Mouse (Mus musculus): ENCODE data around the gene Tmtc2. TPM values are rescaled to one million over a fixed set of nuclear protein-coding genes. Genes with fewer than 3 reads are reported as not detected.

Tmtc2 gene
- 3.2 and 3.8 TPM in 2 replicates for polyA plus RNA-seq (2015; fragmentation: Nextera tagmentation; extraction: Ambion mirVana)

GRCm38 (mm10) chr10:105573908-105574694, at the start of gene Tmtc2:
Tmtc2 (minus strand) TSS chr10:105574451.

Data from skeletal muscle tissue, postnatal 0 days (tissue).